Mouse (Mus musculus) megakaryocyte-erythroid progenitor cell, adult 5-6 weeks (primary cell): Measurements from ENCODE around the gene Meltf. TPM values are rescaled to one million over a fixed set of nuclear protein-coding genes. Genes with fewer than 3 reads are reported as not detected.
A peak's percentile ranks its signal among the peaks of the same experiment; 100 is the strongest.

ENCODE experiments used
- ATAC-seq: replicated peaks from 2 replicates; pipeline ENCODE4 v1.8.0; 2016; ENCODE audit warnings: mild to moderate bottlenecking, inconsistent platforms; ENCODE audit not compliant: severe bottlenecking, poor library complexity, low FRiP score, low TSS enrichment
- total RNA-seq, 2 experiments: library from RNA; stranded (forward) in 1 of 2; stranded (reverse) in 1 of 2; fragments of 200-1000, 215-1000 nt in 1 of 2; fragments of >200 nt in 1 of 2; fragmentation: Nextera tagmentation in 1 of 2; gene quantifications; 2 replicates each; pipeline ENCODE4 v1.2.3; 2014 to 2017

The Meltf gene
- total RNA-seq (2014; fragmentation: Nextera tagmentation) (not detected in 2 replicates), total RNA-seq (2017) (not detected in 2 replicates)

DNA sequence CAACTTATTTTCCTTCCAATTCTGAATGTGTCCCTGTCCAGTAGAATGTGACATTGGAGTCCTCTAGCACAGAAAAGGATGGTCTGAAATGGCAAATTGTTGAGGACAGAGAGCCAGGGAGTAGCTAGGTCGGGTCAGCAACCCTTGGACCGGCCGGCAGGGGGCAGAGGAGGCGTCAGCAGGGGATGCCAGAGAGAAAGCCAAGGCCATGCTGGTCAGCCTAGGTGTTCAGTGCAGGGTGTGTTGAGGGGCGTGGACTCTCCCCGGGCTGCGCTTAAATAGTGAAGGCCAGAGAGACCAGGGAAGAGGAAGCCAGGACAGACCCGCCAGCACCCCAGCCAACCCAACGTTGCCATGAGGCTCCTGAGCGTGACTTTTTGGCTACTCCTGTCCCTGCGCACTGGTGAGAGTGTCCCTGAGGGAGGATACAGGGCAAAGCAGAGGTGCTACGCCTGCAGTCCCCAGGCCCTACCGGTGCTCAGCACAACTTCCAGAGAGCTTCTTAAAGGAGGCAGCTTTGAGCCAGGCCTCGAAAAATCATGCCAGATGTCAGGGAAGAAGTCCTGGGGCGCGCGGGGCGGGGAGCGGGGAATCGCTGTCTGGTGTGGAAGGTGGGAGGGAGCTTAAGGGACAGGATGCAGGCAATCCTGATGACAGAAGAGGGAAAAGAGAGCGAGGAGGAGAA, at the start of gene Meltf:
TSS of gene Meltf (plus strand) at position 238 of the 685 bp plus-strand sequence.
- peak; percentile 83 for ATAC-seq

DNA sequence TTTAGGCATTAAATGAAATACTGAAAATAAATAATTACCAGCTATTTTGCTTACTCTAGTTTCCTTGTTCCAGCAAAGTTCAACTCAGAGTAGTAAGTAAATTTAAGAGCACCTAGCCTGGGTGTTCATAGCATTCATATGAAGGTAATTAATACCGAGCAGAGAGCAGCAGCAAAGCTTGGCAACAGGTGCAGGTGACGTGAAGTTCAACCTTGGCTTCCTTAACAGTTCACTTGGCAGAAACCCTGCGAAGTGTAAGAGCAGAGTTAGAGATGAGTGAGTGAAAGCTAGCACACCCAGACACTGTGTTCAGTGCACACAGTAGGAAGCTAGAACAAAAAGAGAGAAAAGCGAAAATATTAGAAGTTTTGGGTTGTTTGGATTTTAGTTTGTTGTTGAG, 47.9 kb upstream of the Meltf start:
- no peak for ATAC-seq

DNA sequence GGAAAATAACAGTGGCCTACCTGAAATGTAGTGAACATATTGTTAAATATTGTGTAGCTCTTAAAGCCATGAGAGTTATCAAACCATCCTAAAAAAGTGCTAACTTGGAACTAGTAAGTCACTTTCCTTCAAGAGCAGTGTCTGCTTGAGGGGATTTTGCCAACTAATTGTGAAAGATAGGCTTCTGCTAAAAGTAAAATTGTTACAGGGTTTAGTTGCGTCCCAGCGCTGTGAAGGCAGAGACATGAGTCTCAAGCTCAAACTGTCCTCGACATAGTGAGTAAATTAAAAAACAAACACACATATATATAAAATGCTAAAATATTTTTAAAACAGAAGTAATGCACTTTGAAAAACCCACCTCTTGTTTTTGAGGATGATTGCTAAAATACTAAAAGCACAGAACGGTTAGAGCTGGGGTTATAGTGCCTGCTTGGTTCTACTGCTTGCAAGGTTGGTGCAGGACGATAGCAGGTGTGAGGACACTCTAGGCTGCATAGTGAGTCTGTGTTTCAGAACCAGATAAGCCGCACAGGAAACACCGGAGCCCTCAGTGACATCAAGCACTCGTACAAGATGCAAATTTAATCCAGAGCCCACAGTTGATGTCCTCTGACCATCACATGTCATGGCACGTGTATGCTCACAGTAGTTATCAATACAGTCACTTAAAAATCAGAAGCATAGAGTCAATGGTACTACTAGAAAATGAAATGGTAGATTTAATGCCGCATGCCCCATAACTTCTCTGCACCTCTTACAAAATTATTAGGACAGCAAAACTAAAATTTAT, 45.8 kb upstream of the Meltf start:
- ATAC-seq = no peak

DNA sequence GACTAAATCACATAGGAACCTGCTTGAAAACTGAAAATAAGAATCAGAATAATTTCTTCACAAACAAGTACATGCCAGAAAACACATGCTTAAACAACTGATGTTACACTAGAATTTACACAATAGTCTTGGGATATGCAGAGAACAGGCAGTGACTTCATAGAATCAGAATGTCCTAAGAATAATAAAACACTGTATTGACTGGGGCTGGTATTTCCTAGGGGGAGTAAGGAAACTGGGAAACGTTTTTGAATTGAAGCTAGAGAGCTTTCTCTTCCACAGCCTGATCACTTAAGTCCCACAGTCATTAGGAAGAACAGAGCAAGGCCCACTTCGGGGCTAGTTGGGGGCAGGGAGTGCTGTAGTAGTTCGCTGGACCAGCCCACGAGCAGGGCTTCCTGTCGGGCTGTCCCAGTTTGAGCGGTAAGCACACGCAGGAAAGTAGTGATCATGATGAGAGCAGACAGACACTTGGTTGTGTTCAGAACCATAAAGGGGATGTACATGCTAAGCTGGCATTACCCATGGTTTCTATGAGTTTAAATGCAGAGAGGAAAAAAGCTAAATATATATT, 44.5 kb upstream of the Meltf start:
- no peak for ATAC-seq

DNA sequence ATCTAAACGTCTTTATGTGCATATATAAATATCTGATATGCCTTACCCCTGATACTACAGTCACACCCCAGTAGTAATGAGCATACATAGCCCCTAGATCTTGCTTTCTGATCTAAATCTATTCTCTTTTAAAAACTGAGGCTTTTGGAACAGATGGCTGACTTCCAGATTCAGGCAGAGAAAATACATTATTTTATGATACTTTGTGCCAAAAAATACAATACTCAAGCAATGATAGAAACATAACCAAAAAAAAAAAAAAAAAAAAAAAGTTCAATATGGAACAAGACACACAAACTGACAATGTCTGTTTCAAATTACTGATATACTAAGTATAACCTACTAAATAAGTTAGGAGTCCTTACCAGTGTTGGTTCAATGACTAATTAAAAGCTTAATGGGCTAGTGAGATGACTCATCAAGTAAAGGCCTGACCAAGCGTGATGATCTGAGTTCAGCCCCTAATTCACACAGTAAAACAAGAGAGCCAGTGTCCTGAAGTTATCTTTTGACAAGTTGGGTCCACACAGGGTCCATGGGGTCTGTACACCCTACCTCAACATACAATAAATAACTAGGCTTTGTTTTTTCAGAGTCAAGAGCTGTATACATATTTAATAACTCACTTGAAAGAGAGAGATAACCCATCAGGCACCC, 43.8 kb upstream of the Meltf start:
- no peak for ATAC-seq

DNA sequence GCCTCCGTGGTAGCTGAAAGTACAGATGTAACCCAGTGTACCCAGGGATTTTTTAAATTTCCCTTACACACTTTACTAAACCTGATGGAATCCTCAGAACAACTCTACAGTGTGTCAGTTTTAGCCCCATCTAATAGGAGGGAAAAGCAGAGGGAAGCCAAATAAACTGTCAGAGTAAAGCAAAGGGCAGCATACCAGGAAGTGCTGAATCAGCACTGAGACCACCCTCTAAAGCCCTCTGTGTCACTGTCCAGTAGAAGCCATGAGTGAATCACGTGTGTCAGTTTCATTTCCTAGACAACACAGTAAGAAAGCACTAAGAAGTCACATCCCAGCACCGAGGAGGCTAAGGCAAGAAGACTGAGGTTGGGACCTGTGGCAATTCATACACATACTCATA, 41.2 kb upstream of the Meltf start:
- no peak for ATAC-seq

DNA sequence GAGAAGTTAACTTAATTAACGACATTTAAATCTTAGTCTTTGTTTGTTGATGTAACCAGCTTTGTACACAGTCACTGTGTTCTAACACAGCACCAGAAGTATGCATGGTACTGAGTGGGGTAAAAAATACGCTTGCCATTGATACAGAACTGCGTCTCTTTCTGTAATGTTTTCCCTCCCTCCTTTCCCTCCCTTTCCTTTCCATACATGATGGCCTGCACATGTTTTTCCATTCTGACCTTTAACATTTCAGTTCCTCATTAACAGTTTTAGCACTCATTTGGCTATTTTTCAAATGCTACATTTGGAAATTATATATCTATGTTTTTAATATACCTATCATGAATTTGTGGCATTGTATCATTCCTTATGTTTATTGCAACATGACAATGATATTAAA, 34.4 kb upstream of the Meltf start:
- no peak for ATAC-seq

DNA sequence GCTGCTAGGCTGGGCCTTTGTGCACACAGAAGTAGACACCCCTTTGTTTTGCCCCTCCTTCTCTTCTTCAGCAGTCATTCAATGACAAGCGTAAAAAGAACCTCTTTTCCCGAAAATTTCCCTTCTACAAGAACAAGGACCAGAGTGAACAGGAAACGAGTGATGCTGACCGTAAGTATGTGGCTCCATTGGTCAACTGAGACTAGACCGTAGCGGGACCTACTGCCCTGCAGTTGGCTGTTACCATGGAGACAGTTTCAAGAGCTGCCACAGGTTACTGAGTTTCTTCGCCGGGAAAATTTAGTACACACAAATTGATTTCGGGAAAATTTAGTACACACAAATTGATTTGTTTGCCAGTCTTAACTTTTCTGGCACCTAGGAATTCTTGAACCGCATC, 31.8 kb upstream of the Meltf start:
- no peak for ATAC-seq

DNA sequence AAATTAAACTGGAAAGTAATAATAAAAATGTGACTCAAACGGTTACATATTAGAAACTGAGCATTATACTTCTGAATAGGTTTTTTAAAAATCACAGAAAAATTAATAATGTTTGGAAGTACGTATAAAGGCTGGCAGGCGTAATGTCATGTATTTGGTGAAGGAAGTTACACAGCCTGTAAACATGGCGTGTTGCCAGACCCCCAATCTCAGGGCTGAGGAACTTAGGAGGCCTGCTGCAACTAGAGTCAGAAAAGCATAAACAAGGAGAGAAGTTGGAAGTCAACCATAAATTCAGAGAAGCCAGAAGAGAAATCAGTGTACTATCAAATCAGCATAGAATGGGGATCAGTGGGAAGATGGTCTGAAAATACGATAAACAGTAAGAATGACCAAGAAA, 14.7 kb upstream of the Meltf start:
- ATAC-seq = no peak

DNA sequence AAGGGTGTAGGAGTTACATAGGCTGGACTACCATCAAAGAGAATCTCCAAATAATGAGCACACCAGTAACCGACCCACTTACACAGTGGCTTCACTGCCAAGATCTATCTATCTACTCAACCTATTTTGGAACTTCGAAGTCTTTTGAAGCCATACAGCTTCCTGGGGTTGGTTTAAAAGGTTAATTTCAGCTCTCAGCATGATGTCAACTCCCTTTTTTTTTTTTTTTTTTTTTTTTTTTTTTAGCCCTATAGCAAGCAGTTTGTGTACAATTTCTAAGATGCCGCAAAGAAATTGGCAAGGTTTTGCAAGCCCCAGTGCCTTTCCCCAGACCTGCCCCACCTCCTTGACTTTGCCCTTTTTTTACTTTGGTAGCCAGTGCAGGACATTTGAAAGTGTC, 13.4 kb upstream of the Meltf start:
- no peak for ATAC-seq

DNA sequence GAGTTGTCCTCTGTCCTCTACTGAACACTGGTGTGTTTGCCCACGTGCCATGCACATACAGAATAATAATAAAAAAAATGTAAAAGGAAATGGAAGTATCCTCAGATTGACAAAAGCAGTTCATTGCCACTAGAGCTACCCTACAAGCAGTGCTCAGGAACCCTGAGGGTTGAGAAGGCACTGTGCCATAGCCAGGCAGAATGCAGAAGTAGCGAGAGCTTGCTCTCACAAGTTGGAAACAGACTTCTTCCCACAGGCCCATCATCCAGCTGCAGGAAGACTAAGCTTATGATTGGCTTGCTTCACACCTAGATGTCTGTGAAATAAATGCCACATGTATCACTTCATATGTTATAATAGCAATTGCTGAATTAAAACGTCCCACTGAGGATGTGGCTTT, 11.7 kb upstream of the Meltf start:
- ATAC-seq = no peak

DNA sequence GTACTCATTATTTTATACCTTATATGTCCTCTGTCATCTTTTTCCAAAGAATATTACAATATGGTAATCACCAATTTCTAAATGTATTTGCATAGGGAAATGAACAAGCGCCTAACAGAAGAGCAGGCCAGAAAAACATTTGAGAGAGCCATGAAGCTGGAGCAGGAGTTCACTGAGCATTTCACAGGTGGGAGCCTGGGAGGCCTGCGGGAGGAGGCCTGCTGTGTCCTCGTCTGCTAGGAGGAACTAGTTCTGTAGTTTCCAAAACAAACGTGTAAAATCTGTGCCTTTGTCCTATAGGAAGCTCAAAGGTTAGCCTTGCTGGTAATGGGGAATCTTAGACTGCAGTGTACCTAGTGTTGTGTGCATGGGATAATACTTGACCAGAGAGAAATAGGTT, 10.9 kb upstream of the Meltf start:
- no peak for ATAC-seq

DNA sequence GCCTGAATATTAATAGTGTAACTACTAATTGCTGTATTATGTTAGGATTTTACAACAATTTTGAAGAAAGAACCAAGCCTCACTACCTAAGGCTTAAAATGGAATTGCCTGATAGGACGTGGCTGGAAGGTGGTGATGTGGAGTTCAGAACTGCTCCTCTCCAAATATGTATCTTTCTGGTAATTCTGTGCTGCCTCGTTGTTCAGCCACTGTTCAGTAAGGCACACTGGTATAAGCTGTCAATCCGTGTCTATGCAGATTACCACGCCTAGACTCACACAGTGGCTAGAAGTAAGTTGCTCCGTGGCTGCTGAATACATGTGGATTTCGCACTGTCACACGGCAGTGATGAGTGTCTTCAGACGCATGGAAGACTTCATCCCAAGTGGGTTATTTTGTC, 4.9 kb upstream of the Meltf start:
- no peak for ATAC-seq

DNA sequence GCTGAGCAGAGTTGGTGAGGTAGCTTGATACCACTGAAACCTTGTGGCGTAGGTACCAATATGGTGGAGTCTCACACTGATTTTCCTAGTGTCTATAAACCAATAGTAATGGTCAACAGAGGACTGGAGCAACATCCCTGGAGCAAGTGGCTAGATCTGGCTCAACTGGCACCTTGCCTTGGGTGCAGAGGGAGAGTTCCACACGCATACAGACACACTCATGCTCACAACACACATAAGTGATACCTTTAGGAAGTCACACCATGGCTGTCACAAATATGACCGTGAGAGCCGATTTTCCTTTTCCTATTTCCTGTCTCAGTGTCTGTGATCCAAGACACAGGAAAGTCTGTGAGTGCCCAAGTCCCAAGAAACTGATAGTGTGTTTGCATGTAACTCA, 3.2 kb upstream of the Meltf start:
- no peak for ATAC-seq

DNA sequence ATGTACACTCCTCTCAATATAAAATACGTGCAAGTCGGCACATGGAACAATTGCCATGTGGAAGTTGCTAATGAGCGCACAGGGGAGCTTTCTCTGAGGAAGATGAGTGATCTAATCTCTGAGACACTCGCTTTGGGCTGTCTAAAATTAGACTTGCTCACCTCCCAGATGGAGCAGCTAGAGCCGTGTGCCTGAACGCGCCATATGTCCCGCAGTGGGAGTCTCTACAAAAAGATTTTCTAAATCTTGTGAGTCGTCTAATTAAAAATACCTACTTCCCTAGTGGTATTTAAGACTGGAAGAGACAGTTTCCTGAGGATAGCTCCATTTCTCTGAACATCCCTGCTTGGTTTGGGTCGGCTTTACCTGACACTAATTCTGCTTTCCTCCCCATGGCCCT, 2.2 kb upstream of the Meltf start:
- ATAC-seq = no peak

DNA sequence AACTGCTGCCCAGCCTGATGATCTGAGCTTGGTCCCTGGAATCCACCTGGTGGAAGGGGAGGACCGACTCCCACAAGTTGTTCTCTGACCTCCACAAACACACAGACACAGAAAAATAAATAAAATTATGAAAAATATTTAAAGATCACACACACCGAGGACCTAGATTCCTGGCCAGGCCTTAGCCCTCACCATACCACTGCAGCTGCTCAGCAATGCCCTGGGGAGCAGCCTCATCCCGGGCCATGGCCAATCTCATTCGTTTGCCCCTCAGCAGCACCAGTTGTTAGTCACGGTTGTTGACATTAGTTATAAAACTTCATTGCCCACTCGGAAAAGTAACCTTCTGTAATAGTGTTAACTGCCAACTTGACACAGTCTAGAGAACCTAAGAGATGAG, 558 bp upstream of the Meltf start:
- no peak for ATAC-seq

DNA sequence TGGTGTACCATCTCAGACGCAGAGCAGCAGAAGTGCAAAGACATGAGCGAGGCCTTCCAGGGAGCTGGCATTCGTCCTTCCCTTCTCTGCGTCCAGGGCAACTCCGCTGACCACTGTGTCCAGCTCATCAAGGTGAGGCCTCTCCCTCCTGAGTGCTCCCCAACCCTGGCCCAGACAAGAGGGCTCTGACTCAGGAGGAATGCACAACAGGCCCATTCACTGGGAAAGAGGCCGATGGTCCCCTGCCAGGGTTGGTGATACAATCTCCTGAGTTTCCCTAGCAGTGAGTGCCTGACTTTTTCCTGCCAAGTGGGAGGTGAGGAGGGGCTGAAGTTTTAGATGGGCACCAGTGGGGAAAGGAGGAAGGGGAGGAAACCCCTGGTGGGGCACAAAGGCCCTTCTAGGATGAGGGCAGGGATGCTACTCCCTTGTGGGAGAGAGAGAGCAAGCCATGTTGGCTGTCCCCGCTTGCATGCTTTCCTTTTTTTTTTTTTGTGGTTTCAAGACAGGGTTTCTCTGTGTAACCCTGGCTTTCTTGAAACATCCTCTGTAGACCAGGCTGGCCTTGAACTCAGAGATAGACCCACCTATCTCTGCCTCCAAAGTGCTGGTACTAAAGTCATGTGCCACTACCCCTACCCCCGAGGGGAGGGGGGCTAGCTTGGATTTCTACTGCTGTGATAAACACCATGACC, 1.7 kb downstream of the Meltf start:
- no peak for ATAC-seq

DNA sequence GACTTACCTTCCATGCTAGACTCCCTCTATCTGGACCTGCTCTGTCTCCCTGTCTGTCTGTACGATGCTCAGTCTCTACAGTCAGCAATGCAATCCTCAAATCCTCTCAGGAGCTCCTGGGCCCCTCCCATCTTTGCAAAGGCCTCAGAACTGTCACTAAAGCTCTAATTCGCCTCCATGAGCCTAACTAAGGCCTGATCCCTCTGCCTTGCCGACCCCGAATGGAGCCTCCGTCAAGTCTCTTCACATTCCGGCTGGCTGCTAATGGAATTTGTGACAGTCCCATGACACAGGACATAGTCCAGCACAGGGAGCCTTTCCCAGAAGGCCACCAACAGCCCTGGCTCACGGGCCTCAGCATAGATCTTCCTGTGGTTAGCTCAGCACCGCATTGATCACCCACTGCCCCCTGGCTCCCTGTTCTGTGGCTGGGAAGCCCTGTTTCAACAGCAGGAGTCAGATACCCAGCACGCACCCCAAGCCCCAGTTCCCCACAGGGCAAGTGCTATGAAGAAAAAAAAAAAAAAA, 3.8 kb downstream of the Meltf start:
- ATAC-seq = no peak

DNA sequence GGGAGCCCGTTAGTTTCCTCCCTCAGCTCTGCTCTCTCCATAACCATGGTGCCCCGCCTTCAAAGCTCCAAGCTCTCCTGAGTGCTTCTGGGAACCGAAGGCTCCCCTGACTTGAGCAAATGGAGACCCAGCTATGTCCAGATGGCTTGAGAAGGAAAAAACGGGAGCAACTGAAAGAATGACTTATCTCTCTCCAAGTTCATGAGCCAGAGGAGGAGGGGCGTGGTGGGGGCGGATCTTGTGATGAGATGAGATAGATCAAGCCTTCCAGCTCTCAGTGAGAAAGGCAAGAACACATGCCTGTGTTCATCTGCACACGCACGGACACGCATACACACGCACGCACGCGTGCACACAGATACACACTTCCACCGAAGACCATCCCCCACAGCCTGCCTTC, 4.7 kb downstream of the Meltf start:
- ATAC-seq = no peak

DNA sequence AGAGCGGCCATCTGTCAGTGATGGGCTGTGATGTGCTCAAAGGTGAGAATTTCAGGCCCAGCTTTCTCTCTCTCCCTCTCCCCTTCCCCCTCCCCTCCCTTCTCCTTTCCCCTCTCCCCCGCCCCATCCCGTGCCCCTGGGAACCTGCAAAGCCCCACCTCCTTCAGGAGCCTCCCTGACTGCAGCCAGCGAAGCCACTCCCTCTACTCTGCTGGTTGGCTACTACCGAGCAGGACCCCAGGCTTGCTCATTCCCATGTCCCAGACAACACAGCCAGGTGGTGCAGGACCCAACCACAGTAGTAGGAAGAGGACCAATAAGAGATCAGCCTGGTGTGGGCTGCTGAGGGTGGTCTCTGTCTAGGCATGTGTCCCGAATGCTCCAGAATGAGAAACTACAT, 5.3 kb downstream of the Meltf start:
- ATAC-seq = no peak
